Mouse (Mus musculus) liver, adult 2 months (tissue): ENCODE results near the gene Snap47.

ENCODE experiments used
- CTCF ChIP-seq: fragments of 200-500 bp; IDR thresholded peaks from 2 replicates; pipeline ENCODE4 v1.5.1; 2011; ENCODE audit warnings: low read depth, low read length, control low read depth
- POLR2A ChIP-seq: fragments of 200-500 bp; IDR thresholded peaks from 2 replicates; pipeline ENCODE4 v1.6.1; 2011; ENCODE audit warnings: low read length, control low read depth; ENCODE audit not compliant: insufficient read depth; ENCODE audit errors: extremely low read depth

- TF ChIP-seq POLR2A (no peak), CTCF (no peak)
These were observed at the start of gene Snap47 for GRCm38 (mm10) chr11:59451086-59451485.
